Mouse (Mus musculus) kidney, embryonic 16.5 days (tissue): Measurements from ENCODE around the gene Gm49387. TPM values are rescaled to one million over a fixed set of nuclear protein-coding genes. Genes with fewer than 3 reads are reported as not detected.

Experiments used
- ATAC-seq: fragments of 200-750 bp; cut with Nextera tagmentation; 2 replicates; pipeline ENCODE4 v1.8.0; 2017; ENCODE audit warnings: moderate TSS enrichment; ENCODE audit not compliant: low FRiP score, low TSS enrichment
- H3K27ac ChIP-seq: fragments of 300-500 bp; sonication (generic); 2 replicates; pipeline ENCODE4 v1.5.1; 2014; ENCODE audit warnings: low read length
- H3K27me3 ChIP-seq: fragments of 300-500 bp; sonication (generic); 2 replicates; pipeline ENCODE4 v1.6.1; 2014; ENCODE audit warnings: low read length, control low read depth, mixed read lengths; ENCODE audit not compliant: insufficient read depth
- H3K36me3 ChIP-seq: fragments of 300-500 bp; sonication (generic); 2 replicates; pipeline ENCODE4 v1.6.1; 2014; ENCODE audit warnings: low read length, control low read depth, mixed read lengths; ENCODE audit not compliant: insufficient read depth
- H3K4me1 ChIP-seq: fragments of 300-500 bp; sonication (generic); 2 replicates; pipeline ENCODE4 v1.6.1; 2014; ENCODE audit warnings: low read length, control low read depth, mixed read lengths; ENCODE audit not compliant: insufficient read depth
- H3K4me2 ChIP-seq: fragments of 300-500 bp; sonication (generic); replicated peaks from 2 replicates; pipeline ENCODE4 v1.6.1; 2014; ENCODE audit warnings: low read depth, low read length
- H3K4me3 ChIP-seq: fragments of 300-500 bp; sonication (generic); 2 replicates; pipeline ENCODE4 v1.5.1; 2014; ENCODE audit warnings: mild to moderate bottlenecking, low read length
- H3K9ac ChIP-seq: fragments of 300-500 bp; sonication (generic); replicated peaks from 2 replicates; pipeline ENCODE4 v1.6.1; 2014; ENCODE audit warnings: low read length
- H3K9me3 ChIP-seq: fragments of 300-500 bp; sonication (generic); 2 replicates; pipeline ENCODE4 v1.6.1; 2016; ENCODE audit warnings: low read length, control low read depth
- WGBS: fragments of 180-500 bp; shearing (Covaris S2); extraction: QIAGEN DNeasy Blood & Tissue Kit; methylation state at CpG from one replicate; pipeline ENCODE4 v1.1.7; 2014; 5-methylcytosine and 5-hydroxymethylcytosine counted together
- polyA plus RNA-seq: library from polyadenylated mRNA; unstranded; fragments of >200 nt; fragmentation: Nextera tagmentation; extraction: Ambion mirVana; gene quantifications from 2 replicates; pipeline ENCODE4 v1.2.1, GENCODE M21; 2015

Gene Gm49387
- polyA plus RNA-seq, 1 experiment from 2014 or later, result 7.3 TPM

DNA sequence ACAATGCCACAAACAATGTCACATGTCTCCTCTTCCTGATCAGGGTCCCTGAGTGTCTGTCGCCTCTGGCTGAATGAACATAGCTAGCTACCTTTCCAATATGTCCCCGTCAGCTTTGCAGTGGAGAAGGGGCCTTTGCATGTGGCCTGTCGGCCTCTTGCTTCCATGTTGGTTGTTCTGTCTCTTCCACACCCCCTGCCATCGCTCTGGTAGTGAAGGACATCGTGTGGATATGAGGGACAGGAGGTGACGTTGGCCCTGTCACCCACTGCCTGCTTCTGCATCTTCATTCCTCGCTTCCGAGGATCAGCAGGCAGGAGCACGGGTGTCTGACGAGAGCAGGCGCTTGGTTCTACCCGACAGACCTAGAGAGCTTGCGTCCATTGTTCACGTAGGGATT is 14.7 kb upstream of the Gm49387 start:
- H3K9me3 ChIP-seq, result no peaks in the 10 kb centered on the region
- no peaks in the 10 kb centered on the region for H3K27me3 ChIP-seq
- ATAC-seq, result no peak
- H3K27ac ChIP-seq, result no peak overlapping the region
- WGBS, result 83% methylated on average over 14 of the region's 14 CpGs
- no peak overlapping the region for H3K9ac ChIP-seq
- H3K4me1 ChIP-seq, result peaks cover 30% of the 10 kb centered on the region
- H3K36me3 ChIP-seq, result no peaks in the 10 kb centered on the region
- H3K4me3 ChIP-seq, result no peak overlapping the region
- H3K4me2 ChIP-seq, result no peak overlapping the region

- no peak for ATAC-seq
- H3K4me1 ChIP-seq, result peaks cover 24% of the 10 kb centered on the region
- no peak overlapping the region for H3K4me2 ChIP-seq
- H3K9me3 ChIP-seq, result no peaks in the 10 kb centered on the region
- H3K36me3 ChIP-seq, result no peaks in the 10 kb centered on the region
- H3K27ac ChIP-seq, result no peak overlapping the region
- H3K27me3 ChIP-seq, result no peaks in the 10 kb centered on the region
- no peak overlapping the region for H3K9ac ChIP-seq
- no peak overlapping the region for H3K4me3 ChIP-seq
- WGBS, result 91% methylated on average over 5 of the region's 5 CpGs
Measured at GRCm38 (mm10) chr14:31654816-31655215, 14.1 kb upstream of the Gm49387 start.

DNA sequence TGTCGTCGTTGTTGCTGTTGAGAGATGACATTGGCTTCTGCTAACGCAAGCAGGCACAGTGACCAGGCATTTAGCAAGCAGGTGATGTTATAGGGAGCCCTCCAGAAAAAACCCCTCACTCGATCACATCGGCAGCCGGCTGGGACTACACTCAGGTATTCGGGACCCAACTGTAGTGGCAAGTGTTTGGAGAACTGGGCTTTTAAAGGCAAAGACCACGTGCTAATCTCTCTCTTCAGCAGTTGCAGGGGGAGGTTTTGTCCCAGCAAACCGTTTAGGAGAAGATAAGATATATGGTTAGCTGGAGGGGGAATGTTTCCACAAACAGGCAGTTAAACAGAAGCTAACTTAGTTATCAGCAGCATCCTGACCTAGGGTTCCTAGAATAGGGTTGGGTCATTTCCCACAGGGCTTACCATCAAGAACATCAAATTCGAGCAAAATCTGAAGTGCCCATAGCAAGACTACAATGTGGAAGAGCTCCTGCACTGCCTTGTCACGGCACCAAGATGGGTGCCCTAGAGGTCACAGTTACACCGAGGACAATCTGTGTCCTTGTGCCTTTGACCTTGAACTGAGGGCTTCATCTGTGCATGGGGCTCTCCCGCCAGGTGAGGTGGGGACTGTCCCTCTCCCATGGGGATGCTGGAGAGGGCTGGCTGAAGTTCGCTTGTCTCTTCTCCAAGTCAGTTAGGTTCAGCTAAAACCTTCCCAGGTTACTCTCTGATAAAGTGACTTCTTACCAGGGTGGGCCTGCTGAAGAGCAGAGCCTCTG is 12.6 kb upstream of the Gm49387 start:
- Histone ChIP-seq H3K4me2 (no peak overlapping the region), H3K9me3 (no peaks in the 10 kb centered on the region), H3K36me3 (no peaks in the 10 kb centered on the region), H3K4me1 (peaks cover 10% of the 10 kb centered on the region), H3K27ac (no peak overlapping the region), H3K27me3 (no peaks in the 10 kb centered on the region), H3K9ac (no peak overlapping the region), H3K4me3 (no peak overlapping the region)
- WGBS, result 79% methylated on average over 14 of the region's 14 CpGs
- no peak for ATAC-seq

DNA sequence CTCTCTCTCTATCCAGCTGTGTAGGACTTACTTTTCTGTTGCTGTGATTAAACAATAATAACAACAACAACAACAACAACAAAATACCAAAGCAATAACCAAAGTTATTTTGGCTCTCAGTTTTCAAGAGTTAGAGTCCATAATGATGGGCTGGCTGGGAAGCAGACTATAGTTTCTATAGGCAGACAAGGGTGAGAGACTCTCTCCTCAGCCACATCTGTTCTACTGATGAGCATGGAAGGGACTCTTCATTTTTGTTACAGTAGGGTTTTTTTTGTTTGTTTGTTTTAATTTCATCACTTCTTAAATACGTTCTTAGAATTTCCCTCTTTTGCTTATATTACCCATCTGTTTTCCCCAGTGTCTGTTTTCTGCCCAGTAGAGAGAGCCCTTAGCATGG is 11.9 kb upstream of the Gm49387 start:
- Histone ChIP-seq H3K4me3 (no peak overlapping the region), H3K9ac (no peak overlapping the region), H3K4me1 (peaks cover 8% of the 10 kb centered on the region), H3K27ac (no peak overlapping the region), H3K27me3 (no peaks in the 10 kb centered on the region), H3K36me3 (no peaks in the 10 kb centered on the region), H3K4me2 (no peak overlapping the region), H3K9me3 (no peaks in the 10 kb centered on the region)
- no peak for ATAC-seq
- WGBS, result 90% methylated on average over 1 of the region's 1 CpGs

GRCm38 (mm10) chr14:31652106-31652505 is 11.4 kb upstream of the Gm49387 start:
- 0 out of 2 replicates have a peak, but pooled peaks have one; percentile 24 for ATAC-seq
- Histone ChIP-seq H3K27ac (no peak overlapping the region), H3K36me3 (no peaks in the 10 kb centered on the region), H3K4me1 (peaks cover 3% of the 10 kb centered on the region), H3K4me3 (no peak overlapping the region), H3K9ac (no peak overlapping the region), H3K4me2 (no peak overlapping the region), H3K9me3 (no peaks in the 10 kb centered on the region), H3K27me3 (no peaks in the 10 kb centered on the region)
- WGBS, result 42% methylated on average over 5 of the region's 5 CpGs

DNA sequence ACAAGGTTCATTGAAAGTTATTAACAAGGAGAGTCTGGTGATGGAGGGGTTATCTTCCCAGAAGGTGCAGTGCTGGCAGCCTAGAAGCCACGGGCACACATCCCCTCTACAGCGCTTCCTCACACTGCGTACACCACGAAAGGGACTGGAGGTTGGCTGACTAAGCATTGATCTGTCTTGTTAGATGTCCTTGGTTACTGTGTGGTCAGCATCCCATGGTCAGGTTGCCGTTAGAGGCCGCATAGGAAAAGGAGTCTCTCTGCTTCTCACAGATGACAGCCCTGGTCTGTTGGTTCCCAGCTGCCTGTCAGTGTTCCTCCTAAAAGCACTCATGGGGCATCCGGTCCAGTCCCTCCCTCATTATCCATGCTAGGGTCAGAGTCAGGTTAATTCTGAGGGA is 10.5 kb upstream of the Gm49387 start:
- H3K27me3 ChIP-seq, result no peaks in the 10 kb centered on the region
- no peak overlapping the region for H3K4me2 ChIP-seq
- no peaks in the 10 kb centered on the region for H3K36me3 ChIP-seq
- peak; percentile 33; the same call in 1 of the 2 replicates for ATAC-seq
- H3K4me3 ChIP-seq, result no peak overlapping the region
- H3K9ac ChIP-seq, result no peak overlapping the region
- no peaks in the 10 kb centered on the region for H3K9me3 ChIP-seq
- WGBS, result 58% methylated on average over 7 of the region's 7 CpGs
- no peaks in the 10 kb centered on the region for H3K4me1 ChIP-seq
- no peak overlapping the region for H3K27ac ChIP-seq

- Histone ChIP-seq H3K4me2 (no peak overlapping the region), H3K4me1 (no peaks in the 10 kb centered on the region), H3K9ac (no peak overlapping the region), H3K27me3 (no peaks in the 10 kb centered on the region), H3K36me3 (no peaks in the 10 kb centered on the region), H3K4me3 (no peak overlapping the region), H3K9me3 (no peaks in the 10 kb centered on the region), H3K27ac (no peak overlapping the region)
- 99% methylated on average over 3 of the region's 3 CpGs for WGBS
- no peak for ATAC-seq
Measured at GRCm38 (mm10) chr14:31650347-31650746, 9.7 kb upstream of the Gm49387 start.

DNA sequence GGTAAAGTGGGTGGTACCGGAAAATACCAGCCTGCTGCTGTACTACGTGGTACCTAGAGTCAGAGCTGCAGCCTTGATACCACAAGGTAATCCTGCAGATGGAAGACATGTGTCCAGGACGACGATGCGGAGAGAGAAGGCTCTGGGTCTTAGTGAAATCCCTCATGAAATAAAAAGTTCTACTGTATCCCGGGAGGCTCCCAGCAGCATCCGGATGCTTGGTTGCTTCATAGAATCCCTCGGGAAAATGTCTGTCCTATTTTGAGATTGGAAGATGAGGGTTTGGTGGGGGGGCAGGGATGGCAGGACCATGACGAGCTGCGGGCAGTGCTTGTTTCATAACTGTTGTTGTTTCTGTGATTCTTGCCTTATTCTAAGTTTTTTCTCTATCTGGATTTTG is 7.3 kb upstream of the Gm49387 start:
- Histone ChIP-seq H3K9ac (no peak overlapping the region), H3K36me3 (no peaks in the 10 kb centered on the region; the same call in 1 of the 2 replicates), H3K27me3 (no peaks in the 10 kb centered on the region), H3K4me2 (no peak overlapping the region), H3K4me1 (no peaks in the 10 kb centered on the region), H3K4me3 (no peak overlapping the region), H3K27ac (no peak overlapping the region), H3K9me3 (no peaks in the 10 kb centered on the region)
- WGBS, result 89% methylated on average over 10 of the region's 10 CpGs
- ATAC-seq, result no peak

GRCm38 (mm10) chr14:31645920-31646319 is 5.2 kb upstream of the Gm49387 start:
- Histone ChIP-seq H3K4me2 (no peak overlapping the region), H3K9me3 (no peaks in the 10 kb centered on the region), H3K36me3 (no peaks in the 10 kb centered on the region; the same call in 1 of the 2 replicates), H3K27ac (no peak overlapping the region), H3K9ac (no peak overlapping the region), H3K27me3 (no peaks in the 10 kb centered on the region), H3K4me3 (no peak overlapping the region), H3K4me1 (peaks cover 6% of the 10 kb centered on the region)
- no peak for ATAC-seq
- WGBS, result 93% methylated on average over 7 of the region's 7 CpGs

DNA sequence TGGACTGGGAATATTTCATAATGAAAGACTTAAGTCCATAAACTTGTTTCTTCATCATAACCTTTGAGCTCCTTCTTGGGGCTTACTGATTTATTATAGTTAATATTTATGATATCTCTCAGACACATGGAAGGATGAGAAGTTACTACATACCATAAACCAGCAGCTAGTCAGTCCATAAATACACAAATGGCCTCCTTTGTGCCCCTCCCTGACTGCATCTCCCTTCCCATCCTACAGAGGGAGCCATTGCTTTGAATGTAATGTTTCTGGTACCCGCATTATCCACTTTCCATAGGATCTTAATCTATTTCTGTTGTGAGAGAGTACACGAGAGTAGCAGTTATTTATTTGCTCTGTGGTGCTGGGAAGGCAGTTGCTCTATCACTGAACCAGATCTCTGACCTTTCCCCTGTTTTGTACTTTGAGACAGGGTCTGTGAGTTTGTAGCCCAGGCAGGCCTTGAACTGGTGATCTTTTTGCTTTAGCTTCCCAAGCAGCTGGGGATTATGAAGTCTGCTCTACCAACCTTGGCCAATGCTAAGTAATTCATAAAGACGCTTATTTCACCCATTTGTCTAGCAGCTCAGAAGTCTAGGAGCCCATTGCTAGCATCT is 4.4 kb upstream of the Gm49387 start:
- H3K36me3 ChIP-seq, result no peaks in the 10 kb centered on the region; the same call in 1 of the 2 replicates
- no peaks in the 10 kb centered on the region for H3K27me3 ChIP-seq
- no peak overlapping the region for H3K27ac ChIP-seq
- peaks cover 9% of the 10 kb centered on the region for H3K4me1 ChIP-seq
- H3K9ac ChIP-seq, result no peak overlapping the region
- 64% methylated on average over 3 of the region's 3 CpGs for WGBS
- H3K4me2 ChIP-seq, result no peak overlapping the region
- H3K9me3 ChIP-seq, result no peaks in the 10 kb centered on the region
- ATAC-seq, result no peak
- H3K4me3 ChIP-seq, result no peak overlapping the region
